Mouse (Mus musculus): ENCODE measurements at regions not wholly inside any gene's neighbourhood (a gene's known extent, or its start where the extent isn't known, plus 50 kb on each side); places are given as distances from the start of the nearest gene placed in this dataset.
"Not testable (repeated sequence)": the region's sequence is repeated elsewhere in the genome, so short reads cannot be mapped to it uniquely, and the experiment has no call there.

GRCm38 (mm10) chr5:148750002-148750734 lies 179.0 kb downstream of the Katnal1 start:
- no peaks in the 10 kb centered on the region for H3K36me3 ChIP-seq (ENCODE audit: control insufficient read depth)
- no peak overlapping the region for H3K4me3 ChIP-seq (replicated peaks)
- no peaks in the 10 kb centered on the region for H3K4me1 ChIP-seq (ENCODE audit: control insufficient read depth)
- peaks cover 9% of the 10 kb centered on the region for H3K9me3 ChIP-seq (ENCODE audit: control insufficient read depth, low read length)
- no peaks in the 10 kb centered on the region for H3K27me3 ChIP-seq (ENCODE audit: control insufficient read depth)
- TF ChIP-seq TAL1 (IDR thresholded peaks at IDR 0.05; ENCODE audit: low read length): no peak
- no peak for TF ChIP-seq GATA1 (IDR thresholded peaks at IDR 0.05; ENCODE audit: low read length)

GRCm38 (mm10) chr5:148747972-148748764 lies 181.0 kb downstream of the Katnal1 start:
- no peak for TF ChIP-seq TAL1 (IDR thresholded peaks at IDR 0.05; ENCODE audit: low read length)
- no peak for TF ChIP-seq GATA1 (IDR thresholded peaks at IDR 0.05; ENCODE audit: low read length)
- no peaks in the 10 kb centered on the region for H3K27me3 ChIP-seq (ENCODE audit: control insufficient read depth)
- no peak overlapping the region for H3K4me3 ChIP-seq (replicated peaks)
- H3K36me3 ChIP-seq (ENCODE audit: control insufficient read depth): no peaks in the 10 kb centered on the region
- H3K4me1 ChIP-seq (ENCODE audit: control insufficient read depth): no peaks in the 10 kb centered on the region
- H3K9me3 ChIP-seq (ENCODE audit: control insufficient read depth, low read length): peaks cover 17% of the 10 kb centered on the region

GRCm38 (mm10) chr5:148747549-148747948 lies 181.6 kb downstream of the Katnal1 start:
- Histone ChIP-seq H3K4me1 (ENCODE audit: control insufficient read depth) (no peaks in the 10 kb centered on the region), H3K36me3 (ENCODE audit: control insufficient read depth) (no peaks in the 10 kb centered on the region), H3K4me3 (replicated peaks) (no peak overlapping the region), H3K27me3 (ENCODE audit: control insufficient read depth) (no peaks in the 10 kb centered on the region), H3K9me3 (ENCODE audit: control insufficient read depth, low read length) (peaks cover 17% of the 10 kb centered on the region)
- TF ChIP-seq TAL1 (IDR thresholded peaks at IDR 0.05; ENCODE audit: low read length): no peak
- TF ChIP-seq GATA1 (IDR thresholded peaks at IDR 0.05; ENCODE audit: low read length): no peak

- H3K9me3 ChIP-seq (ENCODE audit: control insufficient read depth, low read length): peaks cover 22% of the 10 kb centered on the region
- not testable (repeated sequence) for H3K36me3 ChIP-seq (ENCODE audit: control insufficient read depth); H3K4me3 ChIP-seq (replicated peaks); H3K4me1 ChIP-seq (ENCODE audit: control insufficient read depth); H3K27me3 ChIP-seq (ENCODE audit: control insufficient read depth)
Measured at GRCm38 (mm10) chr5:148746726-148747125, 182.4 kb downstream of the Katnal1 start.

GRCm38 (mm10) chr5:148744676-148745391 lies 184.3 kb downstream of the Katnal1 start:
- H3K9me3 ChIP-seq (ENCODE audit: control insufficient read depth, low read length): peaks cover 22% of the 10 kb centered on the region
- H3K4me1 ChIP-seq (ENCODE audit: control insufficient read depth): no peaks in the 10 kb centered on the region
- H3K36me3 ChIP-seq (ENCODE audit: control insufficient read depth): no peaks in the 10 kb centered on the region

GRCm38 (mm10) chr5:148742158-148742835 lies 186.8 kb downstream of the Katnal1 start:
- peaks cover 22% of the 10 kb centered on the region for H3K9me3 ChIP-seq (ENCODE audit: control insufficient read depth, low read length)
- H3K4me3 ChIP-seq (replicated peaks): no peak overlapping the region
- TF ChIP-seq GATA1 (IDR thresholded peaks at IDR 0.05; ENCODE audit: low read length) (no peak), TAL1 (IDR thresholded peaks at IDR 0.05; ENCODE audit: low read length) (no peak)
- H3K27me3 ChIP-seq (ENCODE audit: control insufficient read depth): no peaks in the 10 kb centered on the region
- H3K36me3 ChIP-seq (ENCODE audit: control insufficient read depth): no peaks in the 10 kb centered on the region
- H3K4me1 ChIP-seq (ENCODE audit: control insufficient read depth): no peaks in the 10 kb centered on the region

More at GRCm38 (mm10) chr5:148744676-148745391, 184.3 kb downstream of the Katnal1 start:
- TF ChIP-seq TAL1 (IDR thresholded peaks at IDR 0.05; ENCODE audit: low read length): no peak
- no peak for TF ChIP-seq GATA1 (IDR thresholded peaks at IDR 0.05; ENCODE audit: low read length)
- no peak overlapping the region for H3K4me3 ChIP-seq (replicated peaks)
- H3K27me3 ChIP-seq (ENCODE audit: control insufficient read depth): no peaks in the 10 kb centered on the region

- Histone ChIP-seq H3K4me1 (ENCODE audit: control insufficient read depth) (no peaks in the 10 kb centered on the region), H3K36me3 (ENCODE audit: control insufficient read depth) (no peaks in the 10 kb centered on the region), H3K4me3 (replicated peaks) (no peak overlapping the region), H3K9me3 (ENCODE audit: control insufficient read depth, low read length) (peaks cover 22% of the 10 kb centered on the region), H3K27me3 (ENCODE audit: control insufficient read depth) (no peaks in the 10 kb centered on the region)
- TF ChIP-seq GATA1 (IDR thresholded peaks at IDR 0.05; ENCODE audit: low read length): no peak
- no peak for TF ChIP-seq TAL1 (IDR thresholded peaks at IDR 0.05; ENCODE audit: low read length)
Measured at GRCm38 (mm10) chr5:148741267-148742004, 187.7 kb downstream of the Katnal1 start.

Data from erythroblast, embryonic 14.5 days (primary cell).